Mouse (Mus musculus) lung, embryonic 16.5 days (tissue): ENCODE measurements around the gene Ilf2. TPM values are rescaled to one million over a fixed set of nuclear protein-coding genes. Genes with fewer than 3 reads are reported as not detected.

Experiments
- ATAC-seq: fragments of 200-750 bp; cut with Nextera tagmentation; 2 replicates; pipeline ENCODE4 v1.8.0; 2017; ENCODE audit warnings: low read depth, mild to moderate bottlenecking, moderate library complexity
- H3K27ac ChIP-seq: fragments of 300-500 bp; sonication (generic); 2 replicates; pipeline ENCODE4 v1.5.1; 2014; ENCODE audit warnings: mild to moderate bottlenecking, control low read depth, low read length
- H3K27me3 ChIP-seq: fragments of 300-500 bp; sonication (generic); 2 replicates; pipeline ENCODE4 v1.6.1; 2014; ENCODE audit warnings: low read depth, low read length, mixed read lengths; ENCODE audit not compliant: control insufficient read depth, insufficient read depth
- H3K36me3 ChIP-seq: fragments of 300-500 bp; sonication (generic); 2 replicates; pipeline ENCODE4 v1.6.1; 2014; ENCODE audit warnings: low read length; ENCODE audit not compliant: control insufficient read depth, insufficient read depth
- H3K4me1 ChIP-seq: fragments of 300-500 bp; sonication (generic); replicated peaks from 2 replicates; pipeline ENCODE4 v1.6.1; 2014; ENCODE audit warnings: low read length, mixed read lengths; ENCODE audit not compliant: control insufficient read depth, insufficient read depth
- H3K4me2 ChIP-seq: fragments of 300-500 bp; sonication (generic); 2 replicates; pipeline ENCODE4 v1.6.1; 2014; ENCODE audit warnings: low read depth, low read length, control low read depth
- H3K4me3 ChIP-seq: fragments of 300-500 bp; sonication (generic); 2 replicates; pipeline ENCODE4 v1.5.1; 2014; ENCODE audit warnings: mild to moderate bottlenecking, low read length, control low read depth
- H3K9ac ChIP-seq: fragments of 300-500 bp; sonication (generic); 2 replicates; pipeline ENCODE4 v1.6.1; 2014; ENCODE audit warnings: low read length, control low read depth
- H3K9me3 ChIP-seq: fragments of 300-500 bp; sonication (generic); 2 replicates; pipeline ENCODE4 v1.6.1; 2016; ENCODE audit warnings: low read length; ENCODE audit not compliant: control insufficient read depth
- WGBS: fragments of 180-500 bp; shearing (Covaris S2); extraction: QIAGEN DNeasy Blood & Tissue Kit; methylation state at CpG from one replicate; pipeline ENCODE4 v1.1.7; 2014; 5-methylcytosine and 5-hydroxymethylcytosine counted together
- polyA plus RNA-seq: library from polyadenylated mRNA; unstranded; fragments of >200 nt; fragmentation: Nextera tagmentation; extraction: Ambion mirVana; gene quantifications from 2 replicates; pipeline ENCODE4 v1.2.1, GENCODE M21; 2015

The Ilf2 gene
- polyA plus RNA-seq, result 171 and 189 TPM in 2 replicates

DNA sequence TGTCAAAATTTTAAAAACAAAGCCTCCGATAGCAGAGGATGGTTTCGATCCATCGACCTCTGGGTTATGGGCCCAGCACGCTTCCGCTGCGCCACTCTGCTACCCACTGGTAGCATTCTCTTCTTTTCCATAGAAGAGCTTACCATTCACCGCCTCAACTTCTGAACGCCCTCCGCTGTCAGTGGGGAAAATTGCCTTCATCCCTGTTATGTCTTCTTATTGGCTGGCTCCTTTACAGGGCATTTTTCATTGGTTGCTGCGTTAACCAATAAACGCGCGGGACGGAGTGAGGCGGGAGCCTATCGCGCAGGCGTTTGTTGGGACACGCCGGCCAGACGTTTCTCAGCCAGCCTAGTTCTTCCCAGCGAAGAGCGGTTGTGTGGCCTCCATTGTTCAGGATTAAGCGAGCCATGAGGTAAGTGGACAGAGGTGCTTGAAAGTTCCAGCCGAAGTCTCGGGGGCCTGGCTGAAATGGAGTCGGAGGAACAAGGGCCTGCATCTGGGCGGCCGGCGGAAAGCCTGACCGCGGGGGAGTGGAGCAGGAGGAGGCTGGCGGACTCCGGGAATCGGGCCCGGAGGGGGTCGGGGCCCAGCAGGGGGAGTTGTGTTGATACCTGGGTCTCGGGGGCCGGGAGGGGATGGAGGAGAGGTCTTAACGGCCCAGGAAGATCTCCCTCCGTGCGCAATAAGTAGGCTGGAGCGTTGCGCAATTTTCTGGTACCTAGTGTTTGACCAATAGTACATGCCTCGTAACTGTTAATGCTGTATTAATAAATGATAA, at the start of gene Ilf2:
TSS of gene Ilf2 (plus strand) at position 296 of the 781 bp plus-strand sequence.
- no peaks in the 10 kb centered on the region for H3K9me3 ChIP-seq
- peak; percentile 99 for ATAC-seq
- peaks cover 16% of the 10 kb centered on the region for H3K36me3 ChIP-seq
- H3K4me2 ChIP-seq, result peak within 1 kb of the TSS; percentile 93
- peak within 1 kb of the TSS; percentile 97 for H3K9ac ChIP-seq
- peak within 1 kb of the TSS; percentile 94 for H3K4me3 ChIP-seq
- under 1% methylated on average over 45 of the region's 45 CpGs for WGBS
- H3K27ac ChIP-seq, result peak within 1 kb of the TSS; percentile 95
- H3K4me1 ChIP-seq, result peaks cover 11% of the 10 kb centered on the region
- no peaks in the 10 kb centered on the region for H3K27me3 ChIP-seq

GRCm38 (mm10) chr3:90427574-90427973, 48.4 kb upstream of the Ilf2 start:
- no peak overlapping the region for H3K9ac ChIP-seq
- H3K4me3 ChIP-seq, result no peak overlapping the region
- WGBS, result 67% methylated on average over 1 of the region's 1 CpGs

DNA sequence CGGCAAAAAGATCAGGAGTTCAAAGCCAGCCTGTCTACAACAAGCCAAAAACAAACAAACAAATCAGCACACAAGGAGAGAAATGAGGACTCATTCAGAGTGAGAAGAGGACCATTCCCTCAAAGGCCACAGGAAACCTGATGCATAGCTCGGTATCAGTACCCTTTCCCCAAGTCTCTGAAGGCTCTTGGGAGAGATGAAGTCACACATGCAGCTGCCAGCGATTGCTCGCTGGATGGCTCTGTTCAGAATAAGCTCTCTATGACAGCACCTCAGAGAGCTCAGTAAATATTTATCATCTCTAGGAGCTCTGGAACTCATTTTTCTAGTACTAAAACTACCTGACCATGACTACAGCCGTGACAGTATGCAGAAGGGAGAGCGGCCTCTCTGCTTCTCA, 47.7 kb upstream of the Ilf2 start:
- no peaks in the 10 kb centered on the region for H3K27me3 ChIP-seq
- peaks cover 6% of the 10 kb centered on the region for H3K36me3 ChIP-seq
- H3K4me2 ChIP-seq, result no peak overlapping the region
- peaks cover 23% of the 10 kb centered on the region for H3K4me1 ChIP-seq
- 63% methylated on average over 6 of the region's 6 CpGs for WGBS
- no peak overlapping the region for H3K27ac ChIP-seq
- ATAC-seq, result no peak
- H3K9me3 ChIP-seq, result no peaks in the 10 kb centered on the region
- no peak overlapping the region for H3K9ac ChIP-seq
- H3K4me3 ChIP-seq, result no peak overlapping the region

More at GRCm38 (mm10) chr3:90427574-90427973, 48.4 kb upstream of the Ilf2 start:
- H3K27me3 ChIP-seq, result no peaks in the 10 kb centered on the region
- H3K36me3 ChIP-seq, result peaks cover 9% of the 10 kb centered on the region
- no peak overlapping the region for H3K4me2 ChIP-seq
- ATAC-seq, result no peak
- H3K4me1 ChIP-seq, result peaks cover 23% of the 10 kb centered on the region
- no peaks in the 10 kb centered on the region for H3K9me3 ChIP-seq
- no peak overlapping the region for H3K27ac ChIP-seq

- no peaks in the 10 kb centered on the region for H3K9me3 ChIP-seq
- 71% methylated on average over 3 of the region's 3 CpGs for WGBS
- no peak overlapping the region for H3K4me3 ChIP-seq
- H3K36me3 ChIP-seq, result no peaks in the 10 kb centered on the region
- H3K27ac ChIP-seq, result no peak overlapping the region
- ATAC-seq, result no peak
- no peaks in the 10 kb centered on the region for H3K27me3 ChIP-seq
- H3K4me2 ChIP-seq, result no peak overlapping the region
- H3K9ac ChIP-seq, result no peak overlapping the region
- peaks cover 29% of the 10 kb centered on the region for H3K4me1 ChIP-seq
Observed at GRCm38 (mm10) chr3:90429576-90429975, 46.4 kb upstream of the Ilf2 start.

GRCm38 (mm10) chr3:90432348-90432747, 43.6 kb upstream of the Ilf2 start:
- whole genome bisulfite sequencing, result 13% methylated on average over 2 of the region's 2 CpGs
- Histone ChIP-seq H3K36me3 (no peaks in the 10 kb centered on the region), H3K4me1 (peaks cover 29% of the 10 kb centered on the region), H3K27ac (peak overlapping the region; percentile 96), H3K9me3 (no peaks in the 10 kb centered on the region), H3K4me2 (peak overlapping the region; percentile 84), H3K9ac (peak overlapping the region; percentile 85), H3K27me3 (no peaks in the 10 kb centered on the region), H3K4me3 (peak overlapping the region; percentile 61)
- ATAC-seq, result no peak

GRCm38 (mm10) chr3:90432811-90433219, 43.1 kb upstream of the Ilf2 start:
- H3K4me1 ChIP-seq, result peaks cover 29% of the 10 kb centered on the region
- no peaks in the 10 kb centered on the region for H3K36me3 ChIP-seq
- peak; percentile 32 for ATAC-seq
- H3K4me2 ChIP-seq, result peak overlapping the region; percentile 84
- no peaks in the 10 kb centered on the region for H3K9me3 ChIP-seq
- no peaks in the 10 kb centered on the region for H3K27me3 ChIP-seq
- H3K27ac ChIP-seq, result peak overlapping the region; percentile 96
- under 1% methylated on average over 12 of the region's 12 CpGs for whole genome bisulfite sequencing
- H3K9ac ChIP-seq, result peak overlapping the region; percentile 85
- peak overlapping the region; percentile 61 for H3K4me3 ChIP-seq

DNA sequence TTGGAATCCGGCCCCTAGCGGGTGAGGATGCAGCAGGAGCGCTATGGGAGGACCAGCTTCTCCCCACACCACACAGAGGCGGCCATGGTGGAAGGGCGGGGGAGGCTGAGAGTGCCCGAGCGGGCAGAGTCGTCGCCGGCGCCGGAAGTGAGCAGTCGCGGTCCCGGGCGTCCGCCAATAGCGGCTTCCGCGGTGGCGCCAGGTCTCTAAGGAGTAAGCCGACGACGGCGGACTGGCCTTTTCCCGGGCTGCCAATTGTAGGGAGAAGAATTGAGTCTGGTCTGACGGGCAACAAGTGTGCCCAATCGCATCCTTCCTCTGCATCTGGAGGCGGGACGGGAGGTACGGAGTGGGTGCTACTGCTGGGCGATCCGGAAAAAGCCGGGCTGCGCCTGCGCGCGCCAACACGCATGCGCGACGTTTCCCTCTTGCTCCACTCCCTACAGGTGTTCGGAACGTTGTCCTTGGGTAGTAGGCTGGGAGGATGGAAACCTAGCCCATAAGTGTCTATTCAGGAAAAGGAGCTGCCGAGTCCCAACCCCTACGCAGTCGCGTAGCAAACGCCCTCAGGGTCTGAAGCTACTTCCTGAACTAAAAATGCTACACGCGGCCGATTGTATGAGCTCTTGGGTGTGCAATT, 42.4 kb upstream of the Ilf2 start, which contains the start of gene Ints3:
TSS of gene Ints3 (minus strand) at position 242 of the 640 bp plus-strand sequence.
- H3K4me2 ChIP-seq, result peak within 1 kb of the TSS; percentile 84
- H3K4me3 ChIP-seq, result peak within 1 kb of the TSS; percentile 61
- peaks cover 24% of the 10 kb centered on the region for H3K4me1 ChIP-seq
- H3K36me3 ChIP-seq, result no peaks in the 10 kb centered on the region
- under 1% methylated on average over 52 of the region's 52 CpGs for WGBS
- H3K27me3 ChIP-seq, result no peaks in the 10 kb centered on the region
- ATAC-seq, result peak; percentile 99
- H3K27ac ChIP-seq, result peak within 1 kb of the TSS; percentile 96
- H3K9me3 ChIP-seq, result no peaks in the 10 kb centered on the region
- H3K9ac ChIP-seq, result peak within 1 kb of the TSS; percentile 85

DNA sequence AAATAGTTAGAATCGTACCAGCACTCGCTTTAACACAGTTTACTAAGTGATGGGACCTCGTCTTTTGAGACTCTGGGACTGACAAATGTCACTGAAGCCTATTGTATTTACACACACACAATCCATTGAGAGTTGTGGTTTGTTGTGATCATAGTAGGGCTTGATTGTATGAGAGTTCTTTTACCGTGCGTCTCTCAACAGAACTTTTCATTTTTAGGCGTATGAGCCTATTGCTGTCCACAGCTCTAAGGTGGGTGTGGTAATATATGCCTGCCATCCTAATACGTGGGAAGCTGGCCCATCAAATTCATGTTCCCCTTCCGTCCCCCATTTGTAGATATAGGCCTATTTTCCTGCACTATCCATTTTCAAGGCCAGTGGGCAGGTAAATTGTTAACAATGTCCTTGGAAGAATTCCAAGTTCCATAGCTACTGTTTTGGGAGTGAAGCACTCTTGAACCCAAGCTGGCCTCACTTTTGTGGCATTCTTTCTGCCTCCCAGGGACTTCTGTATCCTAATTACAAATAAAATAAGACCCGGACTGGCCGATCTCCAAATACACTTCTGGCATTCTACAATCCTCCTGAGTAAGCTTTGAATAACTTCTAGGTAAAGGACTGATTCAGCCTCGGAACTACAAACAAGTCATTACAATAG, 41.7 kb upstream of the Ilf2 start:
- peak overlapping the region; percentile 96 for H3K27ac ChIP-seq
- 37% methylated on average over 11 of the region's 11 CpGs for WGBS
- no peaks in the 10 kb centered on the region for H3K9me3 ChIP-seq
- peaks cover 23% of the 10 kb centered on the region for H3K4me1 ChIP-seq
- no peak for ATAC-seq
- no peaks in the 10 kb centered on the region for H3K27me3 ChIP-seq
- H3K4me3 ChIP-seq, result peak overlapping the region; percentile 61
- H3K36me3 ChIP-seq, result no peaks in the 10 kb centered on the region
- H3K9ac ChIP-seq, result peak overlapping the region; percentile 66
- peak overlapping the region; percentile 84 for H3K4me2 ChIP-seq

DNA sequence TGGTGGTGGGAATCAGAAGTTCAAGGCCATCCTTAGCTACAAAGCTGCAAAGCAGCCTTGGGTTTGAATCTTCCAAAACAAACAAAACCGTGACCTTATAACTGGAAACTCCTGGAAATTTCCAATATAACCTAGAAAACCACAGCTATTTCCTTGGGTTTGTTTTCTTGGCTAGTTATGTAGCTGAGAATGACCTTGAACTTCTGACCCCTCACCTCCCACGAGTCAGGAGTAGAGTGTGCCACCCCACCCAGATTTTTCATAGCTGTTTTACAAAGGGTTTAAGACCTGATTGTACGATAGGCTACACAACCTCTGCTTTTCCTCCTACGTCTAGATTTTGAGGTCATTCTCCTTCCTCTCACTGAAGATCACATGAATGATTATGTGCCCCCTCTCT, 38.8 kb upstream of the Ilf2 start:
- Histone ChIP-seq H3K4me2 (no peak overlapping the region), H3K27me3 (no peaks in the 10 kb centered on the region), H3K9me3 (no peaks in the 10 kb centered on the region), H3K4me1 (peaks cover 8% of the 10 kb centered on the region), H3K9ac (no peak overlapping the region), H3K4me3 (no peak overlapping the region), H3K27ac (no peak overlapping the region), H3K36me3 (no peaks in the 10 kb centered on the region)
- 61% methylated on average over 4 of the region's 4 CpGs for WGBS
- no peak for ATAC-seq
